Mouse (Mus musculus): ENCODE measurements around the gene Camkmt. TPM values are rescaled to one million over a fixed set of nuclear protein-coding genes. Genes with fewer than 3 reads are reported as not detected.

Camkmt gene
- 1 to 10 TPM; 5.0 to 5.6 TPM for total RNA-seq (2023)

GRCm38 (mm10) chr17:85090120-85091099 lies at the start of gene Camkmt, which contains the start of gene Prepl:
Gene Camkmt (plus strand): TSS chr17:85090552.
Gene Prepl (minus strand): TSS chr17:85090241.

Other genes starting within 250 kb of the Camkmt start
- gene Ppm1b, start 133.8 kb upstream of the Camkmt start, total RNA-seq (2023), result 10 to 100 TPM; 41.0 to 41.5 TPM
- under 1 TPM; 0.33 to 0.44 TPM for gene Slc3a1, start 62.2 kb upstream of the Camkmt start, total RNA-seq (2023)
- gene Prepl, start 311 bp upstream of the Camkmt start, total RNA-seq (2023), result 10 to 100 TPM in 1 of 2 experiments, 1 to 10 TPM in 1; 9.6 to 10.1 TPM

Measured in neutrophil, adult 59 days (primary cell).